Mouse (Mus musculus): ENCODE measurements around the gene Rgs10.

DNA sequence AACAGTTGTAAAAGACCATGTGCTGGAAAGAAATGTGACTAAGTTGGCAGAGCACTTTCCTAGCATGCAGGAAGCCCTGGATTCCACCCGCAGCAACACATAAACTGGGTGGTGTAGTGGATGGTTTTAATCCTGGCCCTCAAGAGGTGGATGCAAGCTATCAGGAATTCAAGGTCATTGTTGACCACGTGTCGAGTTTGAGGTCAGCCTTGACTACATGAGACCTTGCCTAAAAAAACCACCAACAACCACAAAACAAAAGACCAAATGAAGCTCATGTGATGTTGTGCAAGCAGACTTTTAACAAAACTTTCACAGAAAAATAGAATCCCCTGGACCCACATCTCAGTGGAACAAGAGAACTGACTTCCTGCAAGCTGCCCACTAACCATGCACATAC is 3.9 kb upstream of the Rgs10 start:
- TF ChIP-seq NRF1 (IDR thresholded peaks at IDR 0.05; ENCODE audit: low read depth, low read length) (no peak), POLR2A (IDR thresholded peaks at IDR 0.05; ENCODE audit: low read depth, low read length) (no peak), CTCF (conservative IDR thresholded peaks at IDR 0.05 in 1 of 2, IDR thresholded peaks at IDR 0.05 in 1 of 2; ENCODE audit: low read depth in 2 of 2, low read length in 2 of 2) (no peak), ELF1 (IDR thresholded peaks at IDR 0.05; ENCODE audit: low read depth, low read length) (no peak)

Data from CH12.LX (cell line).